Mouse (Mus musculus) right cerebral cortex, adult 2 months (tissue): Measurements from ENCODE around the gene Olfr638.
"Not testable (repeated sequence)": the region's sequence is repeated elsewhere in the genome, so short reads cannot be mapped to it uniquely, and the experiment has no call there.

Source experiments
- DNase-seq, 2 experiments: peaks; one replicate each; pipeline ENCODE4 v3.0.0; 2021 to 2022; ENCODE audit warnings: low spot score in 2 of 2

Gene Olfr638

DNA sequence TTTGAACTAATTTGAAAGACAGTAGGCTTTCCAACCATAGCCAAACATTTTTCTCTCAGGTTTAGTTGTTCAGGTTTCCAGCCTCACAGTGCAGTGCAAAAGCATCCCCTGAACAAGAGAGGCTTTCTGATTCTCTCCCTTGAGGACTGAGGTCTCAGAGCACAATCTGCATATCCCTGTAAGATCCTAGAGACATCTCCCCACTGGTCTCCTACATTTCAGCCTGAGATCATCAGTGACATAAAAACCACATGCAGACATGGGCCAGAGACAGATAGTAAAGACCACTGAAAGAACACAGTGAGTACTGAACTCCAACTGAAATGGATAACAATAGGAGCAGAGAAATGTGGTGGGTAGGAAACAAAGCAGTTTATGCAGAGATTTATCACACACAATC is at the start of gene Olfr638:
Gene Olfr638 (plus strand): TSS at position 301 of the 400 bp plus-strand sequence.
- no peak for DNase-seq

GRCm38 (mm10) chr7:103966873-103967272 is 31.7 kb upstream of the Olfr638 start:
- DNase-seq: not testable (repeated sequence)

- no peak for DNase-seq
Observed at GRCm38 (mm10) chr7:103970852-103971251, 27.7 kb upstream of the Olfr638 start, which contains the start of gene Olfr635. Gene Olfr635 (plus strand): TSS chr7:103971152.

DNA sequence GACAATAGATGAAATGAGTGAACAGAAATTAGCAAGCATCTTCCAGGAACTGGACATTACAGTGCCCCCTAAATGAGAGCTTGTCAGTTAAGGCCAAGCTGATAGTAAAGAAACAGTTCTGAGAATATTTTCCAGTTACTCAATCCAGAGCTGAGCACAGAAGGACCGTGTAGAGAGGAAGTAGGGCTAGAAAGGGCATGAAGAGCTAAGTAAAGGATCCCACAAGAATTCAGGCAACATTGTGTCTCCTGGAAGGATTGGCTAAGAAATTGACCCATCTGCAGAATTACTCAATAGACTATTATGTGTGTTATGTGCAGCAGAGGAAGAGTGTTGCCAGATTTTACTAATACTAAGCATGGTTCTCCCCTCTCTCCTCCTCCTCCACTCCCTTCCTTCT is 26.8 kb upstream of the Olfr638 start:
- DNase-seq: no peak

- no peak for DNase-seq
Observed at GRCm38 (mm10) chr7:103999124-103999523, 578 bp downstream of the Olfr638 start.

DNA sequence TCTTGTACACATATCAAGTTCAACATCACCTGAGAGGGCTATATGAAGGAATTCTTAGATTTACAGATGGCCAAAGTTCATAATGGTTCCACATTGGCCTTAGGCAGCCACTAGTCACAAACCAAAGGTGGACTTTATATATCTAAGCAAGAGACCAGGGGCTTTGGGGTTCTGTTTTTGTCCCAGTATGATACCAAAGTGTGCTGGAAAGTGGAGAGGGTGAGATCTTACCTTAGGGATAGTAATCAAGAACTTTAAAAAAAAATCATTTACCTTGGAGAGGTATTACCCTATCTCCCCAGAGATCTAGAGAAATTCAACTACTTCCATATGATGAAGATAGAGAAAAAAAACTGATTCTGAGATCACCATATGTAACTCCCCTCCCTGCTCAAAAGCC is 18.7 kb downstream of the Olfr638 start, which contains the start of gene Olfr639:
Gene Olfr639 (minus strand): TSS at position 101 of the 400 bp plus-strand sequence.
- no peak for DNase-seq

DNA sequence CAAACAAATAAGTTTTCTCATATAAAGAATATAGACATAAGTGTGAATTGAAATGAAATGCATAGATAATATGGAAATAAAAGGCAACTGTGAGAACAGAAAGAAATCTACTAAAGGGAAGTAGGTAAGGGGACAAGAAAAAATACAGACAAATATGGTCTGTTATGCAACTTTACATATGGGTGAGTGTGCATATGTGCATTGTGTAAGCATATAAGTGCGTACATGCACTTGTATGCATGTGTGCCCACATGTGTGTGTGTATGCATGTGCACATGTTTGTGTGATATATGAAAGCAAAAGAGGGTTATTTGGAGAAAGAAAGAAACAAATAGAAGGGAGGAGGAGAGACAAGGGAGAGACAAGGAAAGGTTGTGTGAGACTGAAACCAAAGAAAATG is 20.4 kb downstream of the Olfr638 start:
- no peak for DNase-seq

GRCm38 (mm10) chr7:104021651-104022050 is 23.1 kb downstream of the Olfr638 start:
- DNase-seq: no peak

- DNase-seq: no peak
Observed at GRCm38 (mm10) chr7:104025473-104025872, 26.9 kb downstream of the Olfr638 start, which contains the start of gene Olfr640. Gene Olfr640 (minus strand): TSS chr7:104025573.

GRCm38 (mm10) chr7:104026978-104027377 is 28.4 kb downstream of the Olfr638 start:
- no peak for DNase-seq

GRCm38 (mm10) chr7:104035145-104035544 is 36.6 kb downstream of the Olfr638 start, which contains the start of gene Olfr641:
Gene Olfr641 (plus strand): TSS chr7:104035445.
- no peak for DNase-seq

GRCm38 (mm10) chr7:104050745-104051144 is 52.2 kb downstream of the Olfr638 start:
- no peak for DNase-seq

DNA sequence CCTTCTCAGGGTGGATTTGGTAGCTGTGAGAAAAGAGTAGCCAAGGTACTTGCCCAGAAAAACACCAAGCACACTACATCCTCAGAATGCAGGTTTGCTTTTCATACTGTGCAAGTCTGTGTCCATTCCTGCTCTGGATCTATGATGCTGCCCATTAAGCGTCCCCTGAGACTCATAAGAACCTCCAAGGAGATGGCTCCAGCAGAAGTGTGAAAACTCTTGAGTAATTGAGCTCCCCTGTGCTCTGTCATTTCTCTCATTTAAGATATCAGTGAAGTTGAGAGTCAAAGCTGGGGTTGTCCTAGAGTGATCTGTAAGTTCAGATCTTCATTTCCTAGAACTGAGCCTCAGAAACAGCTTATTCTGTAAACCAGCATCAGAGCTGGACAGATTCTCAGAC is 54.0 kb downstream of the Olfr638 start, which contains the start of gene Olfr642:
Gene Olfr642 (minus strand): TSS at position 101 of the 400 bp plus-strand sequence.
- DNase-seq: no peak
